Mouse (Mus musculus) CH12.LX (cell line): Measurements from ENCODE around the gene Kiss1r. TPM values are rescaled to one million over a fixed set of nuclear protein-coding genes. Genes with fewer than 3 reads are reported as not detected.
"Not testable (repeated sequence)": the region's sequence is repeated elsewhere in the genome, so short reads cannot be mapped to it uniquely, and the experiment has no call there.

Experiments used
- DNase-seq: peaks from one replicate; pipeline ENCODE4 v3.0.0-alpha.2; 2013; ENCODE audit errors: extremely low read depth
- H3K27ac ChIP-seq: 2 replicates; pipeline ENCODE4 v1.5.1; 2012; ENCODE audit warnings: low read depth, mild to moderate bottlenecking, control low read depth, moderate library complexity; ENCODE audit not compliant: insufficient read depth
- H3K27me3 ChIP-seq: replicated peaks from 2 replicates; pipeline ENCODE3; 2012; ENCODE audit warnings: inconsistent platforms
- H3K36me3 ChIP-seq, 2 experiments: replicated peaks in 1 of 2; 2 replicates each; pipeline versions ENCODE3 to v1.6.1; 2012; ENCODE audit warnings: inconsistent platforms in 1 of 2, low read length in 1 of 2, mild to moderate bottlenecking in 1 of 2, mixed read lengths in 1 of 2, moderate library complexity in 1 of 2; ENCODE audit not compliant: control insufficient read depth in 1 of 2, insufficient read depth in 1 of 2
- H3K4me1 ChIP-seq, 2 experiments: 2 replicates each; pipeline ENCODE4 v1.6.1; 2012; ENCODE audit warnings: inconsistent platforms in 1 of 2, moderate library complexity in 1 of 2; ENCODE audit not compliant: insufficient read depth in 2 of 2, control insufficient read depth in 1 of 2
- H3K4me2 ChIP-seq: 2 replicates; pipeline ENCODE4 v1.6.1; 2012; ENCODE audit warnings: low read depth, mild to moderate bottlenecking, control low read depth; ENCODE audit not compliant: poor library complexity, insufficient read depth, severe bottlenecking
- H3K4me3 ChIP-seq, 3 experiments: fragments of 150-350 bp in 1 of 3; sonication (generic) in 1 of 3; replicated peaks in 1 of 3; 2 replicates each; pipeline versions ENCODE3 to v1.5.1; 2011 to 2012; ENCODE audit warnings: low read depth in 2 of 3, low read length in 2 of 3, mild to moderate bottlenecking in 2 of 3, moderate library complexity in 2 of 3, control low read depth in 1 of 3, improper control_type of control experiment in 1 of 3, inconsistent platforms in 1 of 3, mixed read lengths in 1 of 3; ENCODE audit not compliant: poor library complexity in 1 of 3
- H3K79me2 ChIP-seq: replicated peaks from 2 replicates; pipeline ENCODE4 v1.6.1; 2012; ENCODE audit warnings: mild to moderate bottlenecking, moderate library complexity; ENCODE audit not compliant: control insufficient read depth, poor library complexity, insufficient read depth, severe bottlenecking; ENCODE audit errors: extremely low read depth
- H3K9ac ChIP-seq: 2 replicates; pipeline ENCODE4 v1.6.1; 2012; ENCODE audit warnings: low read depth, mild to moderate bottlenecking, control low read depth, moderate library complexity; ENCODE audit not compliant: insufficient read depth
- H3K9me3 ChIP-seq: replicated peaks from 2 replicates; pipeline ENCODE3; 2012; ENCODE audit warnings: low read length, inconsistent platforms, mixed read lengths
- CTCF ChIP-seq, 2 experiments: IDR thresholded peaks in 1 of 2; conservative IDR thresholded peaks in 1 of 2; 2 replicates each; pipeline ENCODE4 v1.5.1; 2011 to 2012; ENCODE audit warnings: low read depth in 2 of 2, low read length in 2 of 2, improper control_type of control experiment in 1 of 2, inconsistent platforms in 1 of 2, mild to moderate bottlenecking in 1 of 2, moderate library complexity in 1 of 2
- E2F4 ChIP-seq: IDR thresholded peaks from 2 replicates; pipeline ENCODE4 v1.6.1; 2011; ENCODE audit warnings: low read depth, low read length, improper control_type of control experiment; ENCODE audit not compliant: insufficient replicate concordance
- EP300 ChIP-seq: IDR thresholded peaks from 2 replicates; pipeline ENCODE4 v1.6.1; 2011; ENCODE audit warnings: low read length, improper control_type of control experiment
- ETS1 ChIP-seq: conservative IDR thresholded peaks from 2 replicates; pipeline ENCODE4 v1.6.1; 2012; ENCODE audit warnings: low read depth, mild to moderate bottlenecking, inconsistent platforms, low read length, improper control_type of control experiment, moderate library complexity
- HCFC1 ChIP-seq: IDR thresholded peaks from 2 replicates; pipeline ENCODE4 v1.6.1; 2012; ENCODE audit warnings: low read depth, mild to moderate bottlenecking, inconsistent platforms, low read length, improper control_type of control experiment
- IRF4 ChIP-seq: IDR thresholded peaks from 2 replicates; pipeline ENCODE4 v1.6.1; 2014; ENCODE audit warnings: low read depth, mild to moderate bottlenecking, inconsistent platforms, low read length, improper control_type of control experiment
- JUND ChIP-seq: conservative IDR thresholded peaks from 2 replicates; pipeline ENCODE4 v1.6.1; 2011; ENCODE audit warnings: low read depth, low read length, improper control_type of control experiment
- MAZ ChIP-seq: IDR thresholded peaks from 2 replicates; pipeline ENCODE4 v1.6.1; 2012; ENCODE audit warnings: low read depth, mild to moderate bottlenecking, inconsistent platforms, low read length, improper control_type of control experiment, moderate library complexity
- MEF2A ChIP-seq: IDR thresholded peaks from 2 replicates; pipeline ENCODE4 v1.6.1; 2014; ENCODE audit warnings: low read depth, mild to moderate bottlenecking, inconsistent platforms, low read length, improper control_type of control experiment, borderline replicate concordance
- MXI1 ChIP-seq: IDR thresholded peaks from 2 replicates; pipeline ENCODE4 v1.6.1; 2011; ENCODE audit warnings: mild to moderate bottlenecking, low read depth, low read length, improper control_type of control experiment
- NRF1 ChIP-seq: IDR thresholded peaks from 2 replicates; pipeline ENCODE4 v1.6.1; 2014; ENCODE audit warnings: low read depth, mild to moderate bottlenecking, inconsistent platforms, low read length, improper control_type of control experiment, moderate library complexity
- PAX5 ChIP-seq: IDR thresholded peaks from 2 replicates; pipeline ENCODE4 v1.6.1; 2012; ENCODE audit warnings: low read length, inconsistent platforms, mixed read lengths
- POLR2A ChIP-seq: IDR thresholded peaks from 2 replicates; pipeline ENCODE4 v1.6.1; 2011; ENCODE audit warnings: low read depth, mild to moderate bottlenecking, improper control_type of control experiment, low read length
- SMC3 ChIP-seq: IDR thresholded peaks from 2 replicates; pipeline ENCODE4 v1.6.1; 2011; ENCODE audit warnings: low read depth, low read length, improper control_type of control experiment
- TBP ChIP-seq: conservative IDR thresholded peaks from 2 replicates; pipeline ENCODE4 v1.6.1; 2011; ENCODE audit warnings: low read depth, low read length, improper control_type of control experiment
- USF1 ChIP-seq: IDR thresholded peaks from 2 replicates; pipeline ENCODE4 v1.6.1; 2014; ENCODE audit warnings: low read depth, mild to moderate bottlenecking, inconsistent platforms, low read length, improper control_type of control experiment
- ZMIZ1 ChIP-seq: IDR thresholded peaks from 2 replicates; pipeline ENCODE4 v1.6.1; 2012; ENCODE audit warnings: low read depth, mild to moderate bottlenecking, inconsistent platforms, low read length, improper control_type of control experiment
- dilution Hi-C: fragments of 300-500 bp; cut with MboI; formaldehyde crosslinking; loops from 2 replicates; pipeline ENCODE4 v1.14.3; 2020; ENCODE audit warnings: low sequenced_read_pairs; ENCODE audit not compliant: extremely low pct_unique_long_range_greater_than_20kb, extremely low pct_ligation_motif_present
- in situ Hi-C: fragments of 300-500 bp; cut with MboI; formaldehyde crosslinking; loops from 3 replicates; pipeline ENCODE4 v1.14.3; 2019; ENCODE audit warnings: low sequenced_read_pairs, low pct_ligation_motif_present, low pct_unique_long_range_greater_than_20kb, mixed read lengths
- polyA plus RNA-seq: library from polyadenylated mRNA; unstranded; fragments of >175 nt; gene quantifications from 2 replicates; pipeline ENCODE4 v1.2.1, GENCODE M21; 2012; ENCODE audit warnings: low read depth; ENCODE audit not compliant: insufficient read length
- total RNA-seq, 2 experiments: library from RNA; depleted of rRNA; stranded (reverse); fragments of 300-350 nt in 1 of 2; fragments of >200 nt in 1 of 2; gene quantifications; 2 replicates each; pipeline ENCODE4 v1.2.3; 2012 to 2014

The Kiss1r gene
- total and polyA plus RNA-seq, 3 experiments, result 0.17 to 0.76 (median 0.24) TPM

DNA sequence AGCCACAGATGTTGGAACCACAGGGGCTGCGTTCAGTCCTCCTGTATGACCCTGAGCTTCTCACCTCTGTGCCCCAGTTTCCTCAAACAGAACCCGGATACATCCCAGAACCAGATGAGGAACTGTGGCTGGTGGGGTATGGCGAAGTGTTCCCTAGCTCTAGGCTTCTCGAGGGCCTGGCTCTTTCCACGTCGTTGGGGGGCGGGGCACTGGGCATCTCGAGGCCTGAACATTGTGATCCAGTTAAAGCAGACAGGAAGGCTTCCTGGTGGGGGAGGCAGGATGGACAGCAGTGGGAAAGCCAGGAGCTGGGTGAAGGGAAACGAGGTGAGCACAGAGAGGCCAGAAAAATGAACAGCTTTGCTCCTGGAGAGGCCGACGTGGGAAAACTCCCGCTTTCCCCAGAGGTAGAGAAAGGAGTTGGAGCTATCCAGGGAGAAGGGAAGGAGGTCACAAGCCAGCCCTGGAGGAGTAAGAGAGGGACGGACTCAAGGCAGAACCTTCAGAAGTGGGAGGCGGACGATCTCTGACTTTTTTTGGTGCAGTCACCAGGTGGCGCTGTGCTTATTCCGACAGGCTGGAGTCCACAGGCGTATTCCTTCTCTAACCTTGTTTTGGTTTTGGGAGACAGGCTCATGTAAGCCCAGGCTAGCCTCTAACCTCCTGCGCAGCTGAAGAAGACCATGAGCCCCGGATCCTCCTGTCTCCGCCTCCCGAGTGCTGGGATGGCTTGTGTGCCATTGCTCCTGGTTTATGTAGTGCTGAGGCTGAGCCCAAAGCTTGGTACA lies 33.3 kb upstream of the Kiss1r start (continued):
- no peak for TF ChIP-seq PAX5

DNA sequence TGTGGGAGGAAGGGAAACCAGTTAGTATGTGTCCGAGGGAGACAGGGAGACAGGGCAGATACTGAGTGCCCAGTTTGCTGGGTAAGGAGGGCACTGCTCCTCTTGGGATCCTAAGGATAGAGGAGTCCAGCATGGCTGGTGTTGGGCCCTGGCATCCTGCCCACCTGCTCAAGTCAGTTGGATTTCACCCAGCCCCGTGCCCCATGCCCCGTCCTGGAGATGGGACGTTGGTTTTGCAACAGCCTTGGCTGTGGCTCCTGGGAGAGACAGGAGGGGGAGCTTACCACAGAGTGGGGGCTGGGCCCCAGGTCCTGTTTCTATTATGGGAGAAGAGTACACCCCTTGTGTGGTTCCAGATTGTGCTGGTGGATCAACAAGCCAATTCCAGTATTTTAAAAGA lies 32.3 kb upstream of the Kiss1r start:
- H3K9ac ChIP-seq, result no peak overlapping the region
- no peak for DNase-seq

DNA sequence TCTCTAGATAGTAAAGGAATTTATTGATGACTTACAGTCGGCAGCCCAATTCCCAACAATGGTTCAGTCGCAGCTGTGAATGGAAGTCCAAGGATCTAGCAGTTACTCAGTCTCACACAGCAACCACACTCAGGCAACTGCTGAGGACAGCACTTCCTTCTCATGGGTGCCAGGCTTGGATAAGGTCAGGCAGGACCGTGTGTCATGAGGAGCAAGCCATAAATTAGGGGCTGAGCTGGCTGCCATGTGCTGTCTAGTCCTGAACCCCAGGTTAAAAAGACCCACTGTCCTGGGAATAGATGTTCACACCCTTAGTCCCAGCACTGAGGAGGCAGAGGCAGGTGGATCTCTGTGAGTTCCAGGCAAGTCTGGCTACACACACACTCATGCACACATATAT lies 31.8 kb upstream of the Kiss1r start:
- H3K4me2 ChIP-seq, H3K4me3 ChIP-seq, H3K27ac ChIP-seq, DNase-seq, H3K9me3 ChIP-seq, H3K27me3 ChIP-seq, H3K36me3 ChIP-seq, dilution Hi-C loops, H3K79me2 ChIP-seq, in situ Hi-C loops, H3K9ac ChIP-seq: not testable (repeated sequence)
- peaks cover 12 to 23% of the 10 kb centered on the region in 2 experiments for H3K4me1 ChIP-seq

More for the DNA sequence above, 32.3 kb upstream of the Kiss1r start:
- H3K27ac ChIP-seq, result no peak overlapping the region
- no peak overlapping the region for H3K4me2 ChIP-seq
- dilution Hi-C loops, result no loop called here
- peaks cover 7% of the 10 kb centered on the region for H3K27me3 ChIP-seq
- H3K4me1 ChIP-seq, result peaks cover 12 to 26% of the 10 kb centered on the region in 2 experiments
- no peaks in the 10 kb centered on the region for H3K79me2 ChIP-seq
- no peak overlapping the region for H3K4me3 ChIP-seq
- no peaks in the 10 kb centered on the region for H3K36me3 ChIP-seq
- TF ChIP-seq JUND, result no peak
- H3K9me3 ChIP-seq, result no peaks in the 10 kb centered on the region
- in situ Hi-C loops, result no loop called here

GRCm38 (mm10) chr10:79886054-79886453 lies 30.7 kb upstream of the Kiss1r start, which contains the start of gene Elane:
TSS of gene Elane (plus strand) at chr10:79886247.
- in situ Hi-C loops (no loop called here), dilution Hi-C loops (no loop called here)
- H3K4me2 ChIP-seq, result no peak within 1 kb of the TSS
- no peak within 1 kb of the TSS for H3K4me3 ChIP-seq
- no peaks in the 10 kb centered on the region for H3K9me3 ChIP-seq
- no peaks in the 10 kb centered on the region for H3K79me2 ChIP-seq
- H3K9ac ChIP-seq, result no peak within 1 kb of the TSS
- peaks cover 6 to 12% of the 10 kb centered on the region in 2 experiments for H3K4me1 ChIP-seq
- H3K36me3 ChIP-seq, result no peaks in the 10 kb centered on the region
- no peak for TF ChIP-seq MAZ
- no peak for TF ChIP-seq TBP
- TF ChIP-seq EP300, result no peak
- no peak for TF ChIP-seq NRF1
- TF ChIP-seq CTCF (conservative IDR thresholded peaks at IDR 0.05 in 1 of 2, IDR thresholded peaks at IDR 0.05 in 1 of 2; ENCODE audit: low read depth in 2 of 2, low read length in 2 of 2), result no peak
- TF ChIP-seq PAX5, result no peak
- no peak for TF ChIP-seq MXI1
- no peak for TF ChIP-seq ZMIZ1
- TF ChIP-seq HCFC1, result no peak
- no peak for TF ChIP-seq MEF2A
- TF ChIP-seq ETS1, result no peak
- TF ChIP-seq E2F4, result no peak
- no peak for TF ChIP-seq POLR2A
- TF ChIP-seq SMC3, result no peak
- TF ChIP-seq IRF4, result no peak
- TF ChIP-seq USF1, result no peak
- TF ChIP-seq, all 38 proteins: peak for 0
- DNase-seq, result no peak
- Histone ChIP-seq H3K27ac (no peak within 1 kb of the TSS), H3K27me3 (peaks cover 17% of the 10 kb centered on the region)
